Mouse (Mus musculus) effector memory CD4-positive, alpha-beta T cell, adult 7 months (primary cell): ENCODE data around the gene Olfr324. TPM values are rescaled to one million over a fixed set of nuclear protein-coding genes. Genes with fewer than 3 reads are reported as not detected.

ENCODE experiments used
- polyA plus RNA-seq: library from polyadenylated mRNA; unstranded; fragments of 100-300 nt; shearing (Covaris generic); gene quantifications from one replicate; pipeline ENCODE4 v1.2.1, GENCODE M21; 2017

Olfr324 gene
- polyA plus RNA-seq, result not detected

DNA sequence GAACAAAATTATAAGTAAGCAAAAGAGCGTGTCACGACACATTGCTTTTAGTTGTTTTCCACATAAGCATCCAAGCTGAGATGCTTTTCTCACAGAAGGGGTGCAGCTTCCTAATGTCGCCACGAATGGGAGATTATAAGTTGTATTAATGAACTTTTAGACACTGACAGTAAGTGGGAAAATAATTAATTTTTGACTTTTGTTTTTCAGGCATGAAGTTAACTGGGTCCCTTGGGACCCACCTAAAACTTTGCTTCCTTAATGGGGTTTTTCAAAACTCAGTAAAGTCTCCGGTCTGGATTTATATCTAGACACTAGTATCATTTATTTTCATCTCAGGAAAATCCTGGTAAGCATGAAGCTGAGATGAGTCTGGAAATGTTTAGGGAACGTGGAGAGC lies at the start of gene Olfr324:
Gene Olfr324 (plus strand): TSS at position 301 of the 400 bp plus-strand sequence.

DNA sequence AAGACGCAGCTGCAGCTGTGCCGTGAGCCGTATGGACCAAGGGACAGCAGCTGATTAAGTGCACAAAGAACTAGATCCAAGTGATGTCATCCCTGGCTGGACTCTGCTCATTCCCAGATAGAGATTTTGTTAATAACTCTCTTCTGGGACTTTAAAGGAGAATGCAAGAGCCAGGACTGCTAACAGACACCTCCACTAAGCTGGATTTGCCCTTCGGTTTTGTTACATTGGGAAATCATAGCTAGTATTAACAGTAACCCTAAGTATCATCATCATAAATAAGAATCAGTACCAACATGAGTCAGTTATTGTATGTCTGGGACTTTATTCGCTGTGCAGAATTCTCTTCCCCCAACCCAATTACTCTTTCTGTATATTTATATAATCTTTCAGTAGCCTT lies 48.6 kb upstream of the Olfr324 start, which contains the start of gene Olfr329-ps:
Gene Olfr329-ps (minus strand): TSS at position 101 of the 400 bp plus-strand sequence.

GRCm38 (mm10) chr11:58555536-58555935 lies 39.4 kb upstream of the Olfr324 start, which contains the start of gene Olfr328:
Olfr328 (minus strand) TSS chr11:58555636.

DNA sequence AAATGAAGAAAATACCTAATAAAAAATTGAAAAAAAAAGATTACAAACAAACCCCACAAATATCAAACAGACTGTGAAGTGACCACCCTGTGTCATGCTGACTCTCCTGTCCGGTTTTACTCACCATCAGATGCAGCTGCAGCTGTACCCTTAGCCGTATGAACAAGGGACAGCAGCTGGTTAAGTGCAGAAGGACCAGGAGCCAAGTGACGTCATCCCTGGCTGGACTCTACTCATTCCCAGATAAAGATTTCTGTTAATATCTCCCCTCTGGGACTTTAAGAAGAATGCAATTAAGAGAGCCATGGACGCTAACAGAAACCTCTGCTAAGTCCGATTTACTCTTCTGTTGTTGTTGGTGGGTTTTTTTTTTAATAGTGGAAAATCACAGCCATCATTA lies 24.5 kb upstream of the Olfr324 start, which contains the start of gene Olfr224:
Gene Olfr224 (minus strand): TSS at position 149 of the 400 bp plus-strand sequence.

GRCm38 (mm10) chr11:58577430-58577829 lies 17.5 kb upstream of the Olfr324 start, which contains the start of gene Olfr325:
Olfr325 (plus strand) TSS chr11:58577730.

GRCm38 (mm10) chr11:58615975-58616374 lies 21.1 kb downstream of the Olfr324 start, which contains the start of gene 2210407C18Rik:
2210407C18Rik (minus strand) TSS chr11:58616075.

DNA sequence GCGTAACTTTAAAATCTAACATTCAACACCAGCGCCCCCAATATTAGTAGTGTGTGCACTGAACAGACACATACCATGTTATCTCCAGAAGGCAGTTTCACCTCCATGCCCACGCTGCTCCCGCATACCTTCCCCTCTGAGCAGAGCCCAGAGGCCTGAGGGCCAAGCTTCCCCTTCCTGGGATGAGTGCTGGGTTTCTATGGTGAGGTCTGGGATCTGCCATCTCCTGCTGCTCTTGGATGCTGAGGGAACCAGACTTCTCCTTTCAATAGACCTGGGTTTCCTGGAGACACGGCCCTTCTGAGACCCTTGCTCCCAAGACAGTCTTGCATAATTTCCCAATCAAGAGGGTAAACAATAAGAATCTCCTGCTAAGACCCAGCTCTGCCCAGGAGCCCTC lies 35.5 kb downstream of the Olfr324 start, which contains the start of gene Olfr323:
Gene Olfr323 (minus strand): TSS at position 101 of the 400 bp plus-strand sequence.

GRCm38 (mm10) chr11:58640272-58640867 lies 45.5 kb downstream of the Olfr324 start, which contains the start of gene Trim58:
Trim58 (plus strand) TSS chr11:58640465.

Other genes starting within 250 kb of the Olfr324 start
- 0.59 TPM for gene Lypd8, start 216.1 kb upstream of the Olfr324 start, polyA plus RNA-seq
- gene 1810065E05Rik, start 174.0 kb upstream of the Olfr324 start, polyA plus RNA-seq, result not detected
- gene Gm12253, start 162.6 kb upstream of the Olfr324 start, polyA plus RNA-seq, result 0.84 TPM
- gene Lypd9, start 142.2 kb upstream of the Olfr324 start, polyA plus RNA-seq, result not detected
- not detected for gene Olfr30, start 132.8 kb upstream of the Olfr324 start, polyA plus RNA-seq
- not detected for gene Olfr332, start 102.6 kb upstream of the Olfr324 start, polyA plus RNA-seq
- not detected for gene Olfr331, start 92.5 kb upstream of the Olfr324 start, polyA plus RNA-seq
- 0.99 TPM for gene Olfr330, start 60.3 kb upstream of the Olfr324 start, polyA plus RNA-seq
- not detected for gene Olfr329-ps, start 48.7 kb upstream of the Olfr324 start, polyA plus RNA-seq
- gene Olfr328, start 39.5 kb upstream of the Olfr324 start, polyA plus RNA-seq, result 0.18 TPM
- 0.37 TPM for gene Olfr224, start 24.6 kb upstream of the Olfr324 start, polyA plus RNA-seq
- gene Olfr325, start 17.4 kb upstream of the Olfr324 start, polyA plus RNA-seq, result not detected
- gene 2210407C18Rik, start 21.0 kb downstream of the Olfr324 start, polyA plus RNA-seq, result not detected
- not detected for gene Olfr323, start 35.4 kb downstream of the Olfr324 start, polyA plus RNA-seq
- not detected for gene Trim58, start 45.4 kb downstream of the Olfr324 start, polyA plus RNA-seq
- not detected for gene Olfr322, start 63.7 kb downstream of the Olfr324 start, polyA plus RNA-seq
- gene Olfr320, start 86.0 kb downstream of the Olfr324 start, polyA plus RNA-seq, result not detected
- gene Olfr319, start 104.0 kb downstream of the Olfr324 start, polyA plus RNA-seq, result not detected
- gene Olfr318, start 128.9 kb downstream of the Olfr324 start, polyA plus RNA-seq, result 0.18 TPM
- not detected for gene Olfr317, start 144.1 kb downstream of the Olfr324 start, polyA plus RNA-seq
- gene Olfr316, start 157.6 kb downstream of the Olfr324 start, polyA plus RNA-seq, result 0.16 TPM
- not detected for gene Olfr315, start 178.1 kb downstream of the Olfr324 start, polyA plus RNA-seq
- gene Olfr314, start 187.8 kb downstream of the Olfr324 start, polyA plus RNA-seq, result 0.28 TPM
- gene Fam183b, start 206.8 kb downstream of the Olfr324 start, polyA plus RNA-seq, result not detected
- not detected for gene Olfr313, start 219.9 kb downstream of the Olfr324 start, polyA plus RNA-seq
- gene Olfr312, start 234.1 kb downstream of the Olfr324 start, polyA plus RNA-seq, result 0.13 TPM
- 0.23 TPM for gene Olfr311, start 244.1 kb downstream of the Olfr324 start, polyA plus RNA-seq